Mouse (Mus musculus) stomach, embryonic 16.5 days (tissue): ENCODE data around the gene Ssc5d. TPM values are rescaled to one million over a fixed set of nuclear protein-coding genes. Genes with fewer than 3 reads are reported as not detected.

Source experiments
- ATAC-seq: fragments of 200-750 bp; cut with Nextera tagmentation; 2 replicates; pipeline ENCODE4 v1.8.0; 2017; ENCODE audit warnings: moderate number of reproducible peaks, moderate TSS enrichment; ENCODE audit not compliant: insufficient read depth, low FRiP score
- H3K27ac ChIP-seq: fragments of 300-500 bp; sonication (generic); 2 replicates; pipeline ENCODE4 v1.5.1; 2014; ENCODE audit warnings: low read length
- H3K27me3 ChIP-seq: fragments of 300-500 bp; sonication (generic); 2 replicates; pipeline ENCODE4 v1.6.1; 2014; ENCODE audit warnings: low read length, control low read depth, mixed read lengths; ENCODE audit not compliant: control insufficient read depth, insufficient read depth
- H3K36me3 ChIP-seq: fragments of 300-500 bp; sonication (generic); 2 replicates; pipeline ENCODE4 v1.6.1; 2014; ENCODE audit warnings: low read length; ENCODE audit not compliant: control insufficient read depth, insufficient read depth
- H3K4me1 ChIP-seq: fragments of 300-500 bp; sonication (generic); 2 replicates; pipeline ENCODE4 v1.6.1; 2014; ENCODE audit warnings: low read length, control low read depth, mixed read lengths; ENCODE audit not compliant: control insufficient read depth, insufficient read depth
- H3K4me2 ChIP-seq: fragments of 300-500 bp; sonication (generic); 2 replicates; pipeline ENCODE4 v1.6.1; 2014; ENCODE audit warnings: low read depth, low read length, mixed read lengths
- H3K4me3 ChIP-seq: fragments of 300-500 bp; sonication (generic); replicated peaks from 2 replicates; pipeline ENCODE4 v1.5.1; 2014; ENCODE audit warnings: mild to moderate bottlenecking, low read length
- H3K9ac ChIP-seq: fragments of 300-500 bp; sonication (generic); 2 replicates; pipeline ENCODE4 v1.6.1; 2014; ENCODE audit warnings: low read length
- H3K9me3 ChIP-seq: fragments of 300-500 bp; sonication (generic); replicated peaks from 2 replicates; pipeline ENCODE4 v1.6.1; 2016; ENCODE audit warnings: low read length, control low read depth; ENCODE audit not compliant: control insufficient read depth
- WGBS: fragments of 180-500 bp; shearing (Covaris S2); extraction: QIAGEN DNeasy Blood & Tissue Kit; methylation state at CpG from one replicate; pipeline ENCODE4 v1.1.7; 2014; 5-methylcytosine and 5-hydroxymethylcytosine counted together
- polyA plus RNA-seq: library from polyadenylated mRNA; unstranded; fragments of >200 nt; fragmentation: Nextera tagmentation; extraction: Ambion mirVana; gene quantifications from 2 replicates; pipeline ENCODE4 v1.2.1, GENCODE M21; 2015

Ssc5d gene
- polyA plus RNA-seq, 1 experiment from 2014 or later, result 3.4 TPM

DNA sequence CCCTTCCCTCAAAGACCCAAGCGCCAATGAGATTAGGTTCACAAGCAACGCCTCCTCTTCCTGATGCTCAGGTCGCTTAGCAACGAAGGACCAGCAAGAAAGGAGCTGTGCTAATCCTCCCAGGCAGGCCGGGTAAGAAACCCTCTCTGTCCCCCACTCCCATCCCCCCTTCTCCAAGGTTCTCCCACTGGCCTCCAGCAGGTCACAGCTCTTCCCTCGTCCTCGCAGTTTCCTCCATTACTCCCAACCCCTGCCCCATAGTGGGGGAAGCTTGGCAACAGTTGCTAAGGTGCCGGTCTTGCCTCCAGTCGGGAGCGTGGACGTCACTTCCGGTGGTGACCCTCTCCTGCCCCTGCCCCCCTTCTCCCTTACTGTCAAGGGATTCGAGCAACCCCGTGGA, 3.1 kb upstream of the Ssc5d start:
- Histone ChIP-seq H3K36me3 (peaks cover 18% of the 10 kb centered on the region; the same call in 1 of the 2 replicates), H3K9ac (peak overlapping the region; percentile 58), H3K27me3 (no peaks in the 10 kb centered on the region), H3K4me2 (peak overlapping the region; percentile 62), H3K4me3 (peak overlapping the region; percentile 35), H3K9me3 (no peaks in the 10 kb centered on the region), H3K27ac (peak overlapping the region; percentile 7), H3K4me1 (peaks cover 45% of the 10 kb centered on the region)
- ATAC-seq, result no peak
- under 1% methylated on average over 14 of the region's 14 CpGs for WGBS

DNA sequence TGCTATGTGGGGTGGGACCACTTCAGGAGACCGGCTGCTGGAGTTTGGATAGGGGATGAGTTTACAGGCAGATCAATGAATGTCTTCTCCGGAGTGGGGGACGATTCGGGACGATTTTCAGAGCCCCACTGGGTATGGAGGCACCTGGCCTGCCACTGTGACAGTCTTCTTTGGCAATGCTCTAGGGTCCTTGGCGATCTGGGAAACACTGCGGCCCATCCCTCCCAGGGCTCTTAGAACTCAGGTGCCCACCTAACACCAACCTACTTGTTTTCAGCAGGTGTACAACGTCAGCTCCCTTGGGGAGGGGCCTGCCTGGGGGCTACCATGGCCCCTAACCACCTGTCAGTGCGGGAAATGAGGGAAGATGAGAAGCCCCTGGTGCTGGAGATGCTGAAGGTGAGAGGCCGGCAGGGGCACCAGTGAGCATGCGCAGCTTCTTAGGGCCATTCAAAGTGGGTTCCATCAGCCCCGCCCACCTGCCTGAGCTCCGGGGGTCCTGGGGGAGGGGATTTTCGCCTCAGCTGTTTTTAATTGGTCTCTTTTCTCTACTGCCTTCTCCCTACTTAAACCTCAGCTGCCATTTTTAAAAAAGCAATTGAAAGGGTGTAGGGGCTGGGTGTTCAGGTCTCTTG, 2.5 kb upstream of the Ssc5d start:
- WGBS, result 2% methylated on average over 14 of the region's 14 CpGs
- Histone ChIP-seq H3K27me3 (no peaks in the 10 kb centered on the region), H3K36me3 (peaks cover 18% of the 10 kb centered on the region; the same call in 1 of the 2 replicates), H3K4me2 (peak overlapping the region; percentile 62), H3K27ac (peak overlapping the region; percentile 95), H3K9ac (peak overlapping the region; percentile 58), H3K9me3 (no peaks in the 10 kb centered on the region), H3K4me3 (peak overlapping the region; percentile 35), H3K4me1 (peaks cover 45% of the 10 kb centered on the region)
- ATAC-seq, result no peak

DNA sequence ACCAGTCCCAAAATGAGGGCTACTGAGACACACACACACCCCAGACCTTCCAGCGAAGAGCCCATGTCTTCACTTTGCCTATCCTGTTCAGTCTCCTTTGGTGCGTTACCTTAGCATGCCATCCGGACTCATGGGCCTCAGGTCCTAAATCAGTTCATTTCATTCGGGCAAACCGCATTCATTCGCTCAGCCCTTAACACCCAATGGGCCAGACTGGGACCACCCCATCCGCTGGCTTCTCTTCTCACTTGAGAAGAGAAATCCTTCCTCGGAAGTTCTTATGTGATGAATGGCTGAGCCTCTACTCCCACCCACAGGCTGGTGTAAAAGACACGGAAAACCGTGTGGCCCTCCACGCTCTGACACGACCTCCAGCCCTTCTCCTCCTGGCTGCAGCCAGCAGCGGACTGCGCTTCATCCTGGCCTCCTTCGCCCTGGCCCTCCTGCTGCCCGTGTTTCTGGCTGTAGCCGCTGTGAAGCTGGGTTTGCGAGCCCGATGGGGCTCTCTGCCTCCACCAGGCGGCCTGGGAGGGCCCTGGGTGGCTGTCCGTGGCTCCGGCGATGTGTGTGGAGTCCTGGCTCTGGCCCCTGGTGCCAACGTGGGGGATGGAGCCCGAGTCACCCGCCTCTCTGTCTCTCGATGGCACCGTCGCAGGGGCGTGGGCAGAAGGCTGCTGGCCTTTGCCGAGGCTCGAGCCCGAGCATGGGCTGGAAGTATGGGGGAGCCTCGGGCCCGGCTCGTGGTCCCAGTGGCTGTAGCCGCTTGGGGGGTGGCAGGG, 1.8 kb upstream of the Ssc5d start:
- no peaks in the 10 kb centered on the region for H3K9me3 ChIP-seq
- H3K27ac ChIP-seq, result peak overlapping the region; percentile 95
- H3K4me3 ChIP-seq, result peak overlapping the region; percentile 28
- H3K27me3 ChIP-seq, result no peaks in the 10 kb centered on the region
- peak overlapping the region; percentile 62 for H3K4me2 ChIP-seq
- peak overlapping the region; percentile 58 for H3K9ac ChIP-seq
- H3K36me3 ChIP-seq, result peaks cover 18% of the 10 kb centered on the region; the same call in 1 of the 2 replicates
- no peak for ATAC-seq
- H3K4me1 ChIP-seq, result peaks cover 45% of the 10 kb centered on the region
- WGBS, result 7% methylated on average over 37 of the region's 37 CpGs

DNA sequence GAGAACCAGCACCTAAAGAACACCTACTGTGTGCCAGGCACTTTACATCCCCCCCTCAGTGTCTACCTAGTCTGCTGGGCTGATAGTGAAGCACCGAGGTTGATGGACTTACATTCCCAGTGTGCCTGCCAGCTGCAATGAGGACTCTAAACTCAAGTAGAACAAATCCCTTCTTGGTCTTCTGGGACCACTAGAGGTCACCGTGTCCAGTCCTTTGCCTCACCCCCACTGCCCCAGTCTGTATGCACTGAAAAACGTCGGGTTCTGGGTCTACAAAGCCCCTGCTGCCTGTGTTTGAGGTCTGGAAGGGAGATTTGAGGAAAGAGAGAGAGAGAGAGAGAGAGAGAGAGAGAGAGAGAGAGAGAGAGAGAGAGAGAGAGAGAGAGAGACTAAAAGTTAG, 1.1 kb upstream of the Ssc5d start:
- Histone ChIP-seq H3K36me3 (peaks cover 14% of the 10 kb centered on the region; the same call in 1 of the 2 replicates), H3K4me3 (peak overlapping the region; percentile 28; the same call in 1 of the 2 replicates), H3K4me2 (peak overlapping the region; percentile 62), H3K27me3 (no peaks in the 10 kb centered on the region), H3K9ac (peak overlapping the region; percentile 58), H3K9me3 (no peaks in the 10 kb centered on the region), H3K27ac (peak overlapping the region; percentile 95), H3K4me1 (peaks cover 45% of the 10 kb centered on the region)
- no peak for ATAC-seq
- WGBS, result 1% methylated on average over 4 of the region's 4 CpGs

DNA sequence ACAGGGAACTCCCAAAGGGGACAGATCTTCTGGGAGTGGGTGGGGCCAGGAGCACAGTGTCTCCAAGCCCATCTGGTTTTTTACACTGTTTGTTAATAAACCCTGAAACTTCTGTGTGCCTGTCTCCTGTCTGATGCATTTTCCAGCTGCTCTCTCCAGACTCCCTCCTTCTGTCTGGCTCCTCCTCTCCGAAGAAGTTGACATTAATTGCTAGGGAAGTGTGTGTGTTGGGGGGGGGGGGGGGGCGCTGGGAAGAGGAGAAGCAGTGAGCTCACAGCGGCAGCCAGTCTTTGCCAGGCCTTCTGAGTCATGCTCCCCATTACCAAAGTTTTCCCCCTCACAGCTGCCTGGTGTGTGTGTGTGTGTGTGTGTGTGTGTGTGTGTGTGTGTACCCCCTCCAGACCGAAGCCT, 689 bp upstream of the Ssc5d start:
- peak; percentile 53 for ATAC-seq
- 3% methylated on average over 3 of the region's 4 CpGs for WGBS
- H3K4me3 ChIP-seq, result peak overlapping the region; percentile 4; the same call in 1 of the 2 replicates
- H3K9ac ChIP-seq, result peak overlapping the region; percentile 66; the same call in 1 of the 2 replicates
- no peaks in the 10 kb centered on the region for H3K27me3 ChIP-seq
- H3K4me2 ChIP-seq, result peak overlapping the region; percentile 62
- peaks cover 45% of the 10 kb centered on the region for H3K4me1 ChIP-seq
- H3K9me3 ChIP-seq, result no peaks in the 10 kb centered on the region
- H3K27ac ChIP-seq, result peak overlapping the region; percentile 95
- peaks cover 10% of the 10 kb centered on the region; the same call in 1 of the 2 replicates for H3K36me3 ChIP-seq

DNA sequence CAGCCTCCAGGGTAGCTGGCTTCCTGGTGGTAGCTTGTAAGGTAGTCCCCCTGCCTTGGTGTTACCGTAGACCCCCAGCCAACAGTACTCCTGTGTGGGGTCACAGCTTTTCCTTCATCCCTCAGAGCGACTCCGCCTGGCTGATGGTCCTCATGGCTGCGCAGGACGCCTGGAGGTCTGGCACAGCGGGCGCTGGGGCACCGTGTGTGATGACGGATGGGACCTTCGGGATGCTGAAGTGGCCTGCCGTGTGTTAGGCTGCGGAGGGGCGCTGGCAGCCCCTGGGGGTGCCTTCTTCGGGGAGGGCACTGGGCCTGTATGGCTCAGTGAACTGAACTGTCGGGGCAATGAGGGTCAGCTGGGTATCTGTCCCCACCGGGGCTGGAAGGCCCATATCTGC, 1.3 kb downstream of the Ssc5d start:
- Histone ChIP-seq H3K27me3 (no peaks in the 10 kb centered on the region), H3K36me3 (no peaks in the 10 kb centered on the region), H3K4me1 (peaks cover 45% of the 10 kb centered on the region), H3K4me2 (no peak overlapping the region), H3K9me3 (no peaks in the 10 kb centered on the region), H3K27ac (no peak overlapping the region), H3K9ac (0 out of 2 replicates have a peak overlapping the region, but pooled peaks have one; percentile 66), H3K4me3 (no peak overlapping the region)
- 79% methylated on average over 16 of the region's 16 CpGs for WGBS
- ATAC-seq, result no peak

DNA sequence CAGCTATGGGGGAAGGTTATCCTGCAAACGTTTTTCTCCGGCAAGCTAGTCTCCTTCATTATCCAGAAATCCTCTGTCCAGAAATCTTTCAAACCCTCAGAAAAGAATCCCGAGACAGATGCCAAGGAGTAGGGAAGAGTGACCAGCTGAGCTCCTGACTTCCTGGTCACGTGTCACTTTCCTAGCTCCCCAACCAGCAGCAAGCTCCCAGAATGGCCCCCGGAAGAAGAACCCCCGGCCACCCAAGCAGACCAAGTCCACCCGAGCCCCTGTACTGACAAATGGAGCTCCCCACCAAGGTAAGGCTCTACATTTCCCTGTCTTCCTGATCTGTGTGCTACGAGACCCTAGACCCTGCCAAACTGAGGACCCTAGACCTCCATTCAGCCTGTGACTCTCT, 2.1 kb downstream of the Ssc5d start:
- Histone ChIP-seq H3K27me3 (no peaks in the 10 kb centered on the region), H3K4me3 (peak overlapping the region; percentile 5; the same call in 1 of the 2 replicates), H3K36me3 (no peaks in the 10 kb centered on the region), H3K27ac (no peak overlapping the region), H3K4me2 (no peak overlapping the region; the same call in 1 of the 2 replicates), H3K4me1 (peaks cover 37% of the 10 kb centered on the region), H3K9me3 (no peaks in the 10 kb centered on the region), H3K9ac (peak overlapping the region; percentile 4; the same call in 1 of the 2 replicates)
- WGBS, result 45% methylated on average over 8 of the region's 8 CpGs
- ATAC-seq, result no peak

DNA sequence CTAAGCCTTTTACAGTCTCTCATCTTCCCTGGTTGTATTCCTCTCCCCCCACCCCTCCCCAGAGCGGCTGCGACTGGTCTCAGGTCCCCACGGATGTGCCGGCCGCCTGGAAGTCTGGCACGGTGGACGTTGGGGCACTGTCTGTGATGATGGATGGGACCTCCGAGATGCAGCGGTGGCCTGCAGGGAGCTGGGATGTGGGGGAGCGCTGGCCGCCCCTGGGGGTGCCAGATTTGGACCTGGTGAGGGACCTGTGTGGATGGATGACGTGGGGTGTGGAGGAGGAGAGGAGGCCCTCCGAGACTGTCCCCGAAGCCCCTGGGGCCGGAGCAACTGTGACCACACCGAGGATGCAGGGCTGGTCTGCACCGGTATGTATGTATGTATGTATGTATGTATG, 2.7 kb downstream of the Ssc5d start:
- H3K9me3 ChIP-seq, result no peaks in the 10 kb centered on the region
- no peak overlapping the region for H3K27ac ChIP-seq
- no peak overlapping the region; the same call in 1 of the 2 replicates for H3K4me2 ChIP-seq
- H3K4me3 ChIP-seq, result 0 out of 2 replicates have a peak overlapping the region, but pooled peaks have one; percentile 2
- WGBS, result 58% methylated on average over 17 of the region's 17 CpGs
- H3K9ac ChIP-seq, result peak overlapping the region; percentile 41; the same call in 1 of the 2 replicates
- peaks cover 31% of the 10 kb centered on the region for H3K4me1 ChIP-seq
- H3K36me3 ChIP-seq, result no peaks in the 10 kb centered on the region
- no peaks in the 10 kb centered on the region for H3K27me3 ChIP-seq
- no peak for ATAC-seq

DNA sequence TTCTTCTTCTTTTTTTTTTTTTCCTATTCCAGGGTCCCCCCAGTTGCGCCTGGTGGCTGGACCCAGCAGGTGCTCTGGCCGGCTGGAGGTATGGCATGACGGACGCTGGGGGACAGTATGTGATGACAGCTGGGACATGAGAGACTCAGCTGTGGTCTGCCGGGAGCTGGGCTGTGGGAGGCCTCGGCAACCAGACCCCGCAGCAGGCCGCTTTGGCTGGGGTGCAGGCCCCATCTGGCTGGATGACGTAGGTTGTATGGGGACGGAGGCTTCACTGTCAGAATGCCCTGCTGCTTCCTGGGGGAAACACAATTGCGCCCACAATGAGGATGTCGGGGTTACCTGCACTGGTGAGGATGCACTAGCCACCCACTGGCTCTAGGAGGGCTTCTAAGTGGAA, 7.5 kb downstream of the Ssc5d start:
- no peak overlapping the region for H3K9ac ChIP-seq
- no peak overlapping the region for H3K4me2 ChIP-seq
- WGBS, result 81% methylated on average over 12 of the region's 12 CpGs
- H3K4me1 ChIP-seq, result no peaks in the 10 kb centered on the region
- H3K9me3 ChIP-seq, result 0 out of 2 replicates have a peak, but pooled peaks cover 4% of the 10 kb centered on the region
- H3K27ac ChIP-seq, result no peak overlapping the region
- no peaks in the 10 kb centered on the region for H3K27me3 ChIP-seq
- H3K4me3 ChIP-seq, result no peak overlapping the region
- no peak for ATAC-seq
- no peaks in the 10 kb centered on the region for H3K36me3 ChIP-seq
